Mouse (Mus musculus) hindbrain, embryonic 13.5 days (tissue): ENCODE measurements around the gene Rab33b. TPM values are rescaled to one million over a fixed set of nuclear protein-coding genes. Genes with fewer than 3 reads are reported as not detected.
A peak's percentile ranks its signal among the peaks of the same experiment; 100 is the strongest.

Source experiments
- ATAC-seq: fragments of 200-750 bp; cut with Nextera tagmentation; 2 replicates; pipeline ENCODE4 v1.8.0; 2017; ENCODE audit warnings: moderate TSS enrichment; ENCODE audit not compliant: low FRiP score
- H3K27ac ChIP-seq: fragments of 300-500 bp; sonication (generic); 2 replicates; pipeline ENCODE4 v1.5.1; 2015; ENCODE audit warnings: inconsistent platforms, mild to moderate bottlenecking, moderate library complexity
- H3K27me3 ChIP-seq: fragments of 300-500 bp; sonication (generic); 2 replicates; pipeline ENCODE4 v1.6.1; 2015; ENCODE audit warnings: mild to moderate bottlenecking, inconsistent platforms
- H3K36me3 ChIP-seq: fragments of 300-500 bp; sonication (generic); 2 replicates; pipeline ENCODE4 v1.6.1; 2015; ENCODE audit warnings: mild to moderate bottlenecking, inconsistent platforms
- H3K4me1 ChIP-seq: fragments of 300-500 bp; sonication (generic); replicated peaks from 2 replicates; pipeline ENCODE4 v1.6.1; 2015; ENCODE audit warnings: inconsistent platforms
- H3K4me2 ChIP-seq: fragments of 300-500 bp; sonication (generic); 2 replicates; pipeline ENCODE4 v1.6.1; 2015; ENCODE audit warnings: inconsistent platforms, mild to moderate bottlenecking, moderate library complexity
- H3K4me3 ChIP-seq: fragments of 300-500 bp; sonication (generic); 2 replicates; pipeline ENCODE4 v1.5.1; 2015; ENCODE audit warnings: mild to moderate bottlenecking, inconsistent platforms
- H3K9ac ChIP-seq: fragments of 300-500 bp; sonication (generic); 2 replicates; pipeline ENCODE4 v1.6.1; 2015; ENCODE audit warnings: mild to moderate bottlenecking, inconsistent platforms
- H3K9me3 ChIP-seq: fragments of 300-500 bp; sonication (generic); 2 replicates; pipeline ENCODE4 v1.6.1; 2016; ENCODE audit warnings: inconsistent platforms
- WGBS: fragments of 180-500 bp; shearing (Covaris S2); methylation state at CpG from one replicate; pipeline ENCODE4 v1.1.7; 2015; 5-methylcytosine and 5-hydroxymethylcytosine counted together
- polyA plus RNA-seq: library from polyadenylated mRNA; unstranded; fragments of >200 nt; fragmentation: Nextera tagmentation; extraction: Ambion mirVana; gene quantifications from 2 replicates; pipeline ENCODE4 v1.2.1, GENCODE M21; 2015

Gene Rab33b
- polyA plus RNA-seq, 1 experiment from 2014 or later: 23.9 TPM

DNA sequence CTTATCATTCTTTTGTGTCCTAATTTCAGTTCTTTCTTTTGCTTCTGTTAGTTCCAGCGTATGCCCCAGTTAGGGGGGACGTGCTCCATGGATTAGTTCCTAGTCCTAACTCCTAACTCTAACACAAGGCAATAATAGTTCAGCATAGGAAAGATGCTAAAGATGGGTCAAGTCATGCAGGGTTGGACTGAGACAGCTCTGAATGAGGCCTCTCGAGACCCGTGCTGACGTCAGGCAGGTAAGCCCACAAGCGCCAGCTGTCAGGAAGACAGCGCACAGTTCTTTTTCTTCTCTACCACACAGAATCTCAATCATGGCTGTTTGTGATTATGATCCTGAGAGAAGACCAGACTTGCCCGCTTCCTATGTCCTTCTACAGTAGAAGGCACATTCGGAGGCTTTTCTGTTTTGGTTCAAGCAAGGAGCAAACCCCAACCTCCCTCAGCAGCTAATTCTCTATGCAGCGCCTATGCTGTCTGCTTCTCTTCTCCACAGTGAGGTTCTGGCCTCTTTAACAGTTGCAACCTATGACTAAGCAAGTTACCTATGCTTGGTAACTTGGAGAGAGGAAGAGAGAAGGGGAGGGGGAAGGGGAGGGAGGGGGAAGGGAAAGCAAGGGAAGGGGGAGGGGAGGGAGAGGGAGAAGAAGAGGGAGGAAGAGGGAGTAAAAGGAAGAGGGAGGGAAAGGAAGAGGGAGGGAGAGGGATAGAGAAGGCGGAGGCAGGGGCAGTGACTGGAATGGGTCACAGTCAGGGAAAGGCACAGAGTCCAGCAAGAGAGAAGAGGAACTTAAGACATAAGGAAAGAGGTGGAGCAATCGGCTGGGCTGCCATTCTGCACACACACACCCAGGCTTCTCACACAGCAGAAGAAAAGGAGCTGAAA lies 34.4 kb downstream of the Rab33b start:
- no peak overlapping the region for H3K4me2 ChIP-seq
- H3K4me3 ChIP-seq: no peak overlapping the region
- no peak overlapping the region for H3K9ac ChIP-seq
- H3K27ac ChIP-seq: no peak overlapping the region
- H3K4me1 ChIP-seq: no peaks in the 10 kb centered on the region
- peaks cover 52% of the 10 kb centered on the region for H3K36me3 ChIP-seq
- ATAC-seq: no peak
- no peaks in the 10 kb centered on the region for H3K27me3 ChIP-seq
- H3K9me3 ChIP-seq: no peaks in the 10 kb centered on the region
- 81% methylated on average over 12 of the region's 12 CpGs for WGBS

- Histone ChIP-seq H3K4me3 (no peak overlapping the region), H3K4me2 (no peak overlapping the region), H3K9ac (no peak overlapping the region), H3K27ac (no peak overlapping the region), H3K9me3 (no peaks in the 10 kb centered on the region), H3K27me3 (no peaks in the 10 kb centered on the region), H3K4me1 (no peaks in the 10 kb centered on the region), H3K36me3 (peaks cover 58% of the 10 kb centered on the region)
- 65% methylated on average over 8 of the region's 8 CpGs for WGBS
- ATAC-seq: no peak
Observed at GRCm38 (mm10) chr3:51518763-51519121, 35.0 kb downstream of the Rab33b start.

GRCm38 (mm10) chr3:51521262-51521661 lies 37.5 kb downstream of the Rab33b start:
- peaks cover 77% of the 10 kb centered on the region for H3K36me3 ChIP-seq
- no peak for ATAC-seq

GRCm38 (mm10) chr3:51525186-51525785 lies 41.6 kb downstream of the Rab33b start:
- H3K4me3 ChIP-seq: no peak overlapping the region
- no peak overlapping the region for H3K9ac ChIP-seq
- ATAC-seq: no peak
- no peaks in the 10 kb centered on the region for H3K27me3 ChIP-seq
- WGBS: 89% methylated on average over 16 of the region's 16 CpGs
- no peaks in the 10 kb centered on the region for H3K9me3 ChIP-seq
- peaks cover 96% of the 10 kb centered on the region for H3K36me3 ChIP-seq
- no peak overlapping the region for H3K4me2 ChIP-seq
- H3K27ac ChIP-seq: no peak overlapping the region
- H3K4me1 ChIP-seq: no peaks in the 10 kb centered on the region

More at GRCm38 (mm10) chr3:51521262-51521661, 37.5 kb downstream of the Rab33b start:
- H3K27me3 ChIP-seq: no peaks in the 10 kb centered on the region
- H3K4me1 ChIP-seq: no peaks in the 10 kb centered on the region
- no peak overlapping the region for H3K9ac ChIP-seq
- H3K4me3 ChIP-seq: no peak overlapping the region
- H3K4me2 ChIP-seq: no peak overlapping the region
- H3K27ac ChIP-seq: no peak overlapping the region
- H3K9me3 ChIP-seq: no peaks in the 10 kb centered on the region
- 89% methylated on average over 14 of the region's 14 CpGs for WGBS

GRCm38 (mm10) chr3:51526891-51527290 lies 43.2 kb downstream of the Rab33b start:
- Histone ChIP-seq H3K4me1 (0 out of 2 replicates have a peak, but pooled peaks cover 2% of the 10 kb centered on the region), H3K9ac (no peak overlapping the region), H3K4me3 (no peak overlapping the region), H3K36me3 (peaks cover 97% of the 10 kb centered on the region), H3K27me3 (no peaks in the 10 kb centered on the region), H3K4me2 (no peak overlapping the region), H3K9me3 (no peaks in the 10 kb centered on the region), H3K27ac (no peak overlapping the region)
- no peak for ATAC-seq
- 97% methylated on average over 13 of the region's 13 CpGs for WGBS

- peak; percentile 65 for ATAC-seq
- WGBS: 71% methylated on average over 13 of the region's 13 CpGs
- Histone ChIP-seq H3K27me3 (no peaks in the 10 kb centered on the region), H3K36me3 (peaks cover 87% of the 10 kb centered on the region), H3K9ac (no peak overlapping the region), H3K4me2 (no peak overlapping the region; the same call in 1 of the 2 replicates), H3K27ac (peak overlapping the region; percentile 79), H3K4me1 (peaks cover 12% of the 10 kb centered on the region), H3K4me3 (no peak overlapping the region), H3K9me3 (no peaks in the 10 kb centered on the region)
Observed at GRCm38 (mm10) chr3:51531473-51532281, 48.0 kb downstream of the Rab33b start.

DNA sequence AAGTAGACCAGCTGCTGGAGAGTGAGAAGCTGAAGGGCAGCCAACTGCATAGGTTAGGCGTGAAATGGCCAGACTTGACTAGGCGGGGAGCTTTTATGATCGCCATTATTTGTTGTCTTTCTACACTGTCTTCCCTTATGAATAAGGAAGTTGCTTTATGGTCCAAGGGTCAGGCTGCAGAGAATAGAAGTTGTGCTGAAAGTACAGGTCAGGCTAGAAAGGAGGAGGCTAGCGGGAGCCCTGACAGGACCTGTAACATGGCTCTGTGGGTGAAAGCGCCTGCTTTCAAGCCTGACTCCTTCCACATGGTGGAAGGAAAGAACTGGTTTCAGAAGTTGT lies 48.5 kb downstream of the Rab33b start:
- ATAC-seq: no peak
- WGBS: 67% methylated on average over 5 of the region's 5 CpGs

DNA sequence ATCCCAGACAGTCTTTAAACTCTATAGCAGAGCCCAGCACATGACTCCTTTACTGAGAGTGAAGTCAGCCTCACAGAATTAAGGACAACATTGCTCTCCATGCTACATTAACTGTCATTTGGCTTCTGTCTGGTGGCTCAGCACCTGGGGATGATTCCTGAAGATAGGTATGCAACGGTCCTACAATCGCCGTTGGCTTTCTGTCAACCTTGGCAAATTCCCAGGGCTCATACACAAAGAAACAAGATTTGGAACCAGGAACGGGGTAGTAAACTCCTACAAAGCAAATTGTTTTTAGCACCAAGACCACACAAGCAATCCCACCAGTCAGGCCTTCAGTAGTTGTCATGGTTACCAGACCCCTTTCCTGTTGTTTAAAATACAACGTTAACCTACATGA lies 49.9 kb downstream of the Rab33b start:
- Histone ChIP-seq H3K4me2 (no peak overlapping the region), H3K4me3 (no peak overlapping the region), H3K27me3 (no peaks in the 10 kb centered on the region), H3K4me1 (peaks cover 12% of the 10 kb centered on the region), H3K36me3 (peaks cover 85% of the 10 kb centered on the region), H3K9ac (no peak overlapping the region), H3K27ac (no peak overlapping the region), H3K9me3 (no peaks in the 10 kb centered on the region)
- no peak for ATAC-seq
- 83% methylated on average over 5 of the region's 5 CpGs for WGBS

More for the DNA sequence above, 48.5 kb downstream of the Rab33b start:
- Histone ChIP-seq H3K36me3 (peaks cover 84% of the 10 kb centered on the region), H3K4me2 (no peak overlapping the region; the same call in 1 of the 2 replicates), H3K4me1 (peaks cover 12% of the 10 kb centered on the region), H3K9me3 (no peaks in the 10 kb centered on the region), H3K4me3 (no peak overlapping the region), H3K9ac (no peak overlapping the region), H3K27ac (peak overlapping the region; percentile 79), H3K27me3 (no peaks in the 10 kb centered on the region)

DNA sequence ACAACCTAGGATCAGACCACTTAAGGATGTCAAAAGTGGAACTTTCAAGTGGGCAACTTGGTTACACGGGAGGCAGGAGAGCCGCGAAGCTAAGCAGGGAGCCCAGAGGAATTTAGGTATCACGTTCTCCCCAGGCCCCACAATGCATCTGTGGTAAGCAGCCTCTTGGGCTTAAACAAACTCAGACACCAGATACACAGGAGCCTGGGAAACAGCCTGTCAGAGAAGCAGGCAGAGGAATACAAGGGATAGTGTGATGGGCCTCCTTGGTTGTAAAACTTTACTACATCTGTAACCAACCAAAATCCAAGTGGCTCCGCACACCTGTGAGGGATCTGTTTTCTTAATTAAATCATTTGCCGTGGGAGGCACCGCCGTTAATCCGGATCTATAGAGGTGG lies 50.3 kb downstream of the Rab33b start:
- H3K27ac ChIP-seq: no peak overlapping the region
- 91% methylated on average over 9 of the region's 9 CpGs for WGBS
- no peaks in the 10 kb centered on the region for H3K9me3 ChIP-seq
- no peak overlapping the region for H3K9ac ChIP-seq
- peaks cover 12% of the 10 kb centered on the region for H3K4me1 ChIP-seq
- no peaks in the 10 kb centered on the region for H3K27me3 ChIP-seq
- H3K4me2 ChIP-seq: no peak overlapping the region
- ATAC-seq: no peak
- H3K36me3 ChIP-seq: peaks cover 85% of the 10 kb centered on the region
- no peak overlapping the region for H3K4me3 ChIP-seq

GRCm38 (mm10) chr3:51539567-51540408 lies 56.1 kb downstream of the Rab33b start:
- Histone ChIP-seq H3K27ac (no peak overlapping the region), H3K4me3 (no peak overlapping the region), H3K9me3 (no peaks in the 10 kb centered on the region), H3K4me1 (peaks cover 7% of the 10 kb centered on the region; the same call in 1 of the 2 replicates), H3K36me3 (peaks cover 71% of the 10 kb centered on the region), H3K4me2 (no peak overlapping the region), H3K27me3 (no peaks in the 10 kb centered on the region), H3K9ac (no peak overlapping the region)
- WGBS: 60% methylated on average over 15 of the region's 15 CpGs
- ATAC-seq: no peak

DNA sequence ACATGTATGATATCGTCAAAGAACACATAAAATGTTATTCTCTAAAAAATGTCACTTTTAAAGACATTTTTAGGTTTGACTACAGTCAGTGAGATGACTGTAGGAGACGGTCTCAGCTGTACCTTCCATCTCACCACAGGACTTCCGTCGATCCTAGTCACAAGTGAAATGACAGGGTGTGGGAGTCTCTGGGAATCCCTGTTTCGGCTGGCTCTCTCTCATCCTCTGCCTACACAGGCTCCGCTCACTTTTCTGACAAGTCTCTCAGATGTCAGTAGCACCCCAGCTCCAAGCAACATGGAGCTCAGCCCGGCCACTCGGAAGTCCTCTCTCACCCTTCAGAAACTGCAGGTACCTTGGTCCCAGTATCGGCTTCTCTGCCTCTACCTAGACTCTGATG lies 56.9 kb downstream of the Rab33b start:
- Histone ChIP-seq H3K36me3 (peaks cover 64% of the 10 kb centered on the region), H3K9me3 (no peaks in the 10 kb centered on the region), H3K4me2 (no peak overlapping the region), H3K4me3 (no peak overlapping the region), H3K27ac (no peak overlapping the region), H3K27me3 (no peaks in the 10 kb centered on the region), H3K9ac (no peak overlapping the region), H3K4me1 (peaks cover 7% of the 10 kb centered on the region)
- WGBS: 96% methylated on average over 9 of the region's 9 CpGs
- ATAC-seq: no peak
